Mouse (Mus musculus) thymus, postnatal 10 days (tissue): Measurements from ENCODE around the gene Gm7102.
"Not testable (repeated sequence)": the region's sequence is repeated elsewhere in the genome, so short reads cannot be mapped to it uniquely, and the experiment has no call there.

Experiments used
- DNase-seq, 2 experiments: peaks; one replicate each; pipeline ENCODE4 v3.0.0; 2021; ENCODE audit warnings: low spot score in 2 of 2

Gm7102 gene

DNA sequence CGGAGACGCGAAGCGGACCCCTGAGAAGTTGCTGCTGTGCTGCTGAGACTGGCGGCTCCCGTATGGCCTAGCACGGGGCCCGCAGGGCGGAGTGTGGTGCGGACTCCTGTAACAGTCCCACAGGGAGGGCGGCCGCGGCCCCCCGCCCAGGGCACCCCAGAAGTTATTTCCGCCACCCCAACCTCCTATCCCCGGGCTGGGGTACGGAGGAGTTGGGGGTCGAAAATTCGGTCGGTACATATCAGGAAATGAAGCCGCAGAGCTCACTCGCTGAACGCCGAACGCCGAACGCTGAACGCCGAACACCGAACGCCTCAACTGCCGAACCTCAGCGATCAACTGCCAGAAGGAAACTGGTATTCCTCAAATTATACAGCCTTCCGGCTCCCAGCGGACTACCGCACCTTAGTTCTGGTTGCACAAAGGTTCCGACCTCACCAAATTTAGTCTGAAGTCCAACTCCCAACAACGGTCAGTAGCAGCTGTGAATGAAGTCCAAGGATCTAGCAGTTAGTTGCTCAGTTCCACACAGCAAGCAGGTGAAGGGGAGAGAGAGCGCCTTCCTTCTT lies at the start of gene Gm7102:
Gene Gm7102 (minus strand): TSS at position 554 of the 569 bp plus-strand sequence.
- no peak for DNase-seq

DNA sequence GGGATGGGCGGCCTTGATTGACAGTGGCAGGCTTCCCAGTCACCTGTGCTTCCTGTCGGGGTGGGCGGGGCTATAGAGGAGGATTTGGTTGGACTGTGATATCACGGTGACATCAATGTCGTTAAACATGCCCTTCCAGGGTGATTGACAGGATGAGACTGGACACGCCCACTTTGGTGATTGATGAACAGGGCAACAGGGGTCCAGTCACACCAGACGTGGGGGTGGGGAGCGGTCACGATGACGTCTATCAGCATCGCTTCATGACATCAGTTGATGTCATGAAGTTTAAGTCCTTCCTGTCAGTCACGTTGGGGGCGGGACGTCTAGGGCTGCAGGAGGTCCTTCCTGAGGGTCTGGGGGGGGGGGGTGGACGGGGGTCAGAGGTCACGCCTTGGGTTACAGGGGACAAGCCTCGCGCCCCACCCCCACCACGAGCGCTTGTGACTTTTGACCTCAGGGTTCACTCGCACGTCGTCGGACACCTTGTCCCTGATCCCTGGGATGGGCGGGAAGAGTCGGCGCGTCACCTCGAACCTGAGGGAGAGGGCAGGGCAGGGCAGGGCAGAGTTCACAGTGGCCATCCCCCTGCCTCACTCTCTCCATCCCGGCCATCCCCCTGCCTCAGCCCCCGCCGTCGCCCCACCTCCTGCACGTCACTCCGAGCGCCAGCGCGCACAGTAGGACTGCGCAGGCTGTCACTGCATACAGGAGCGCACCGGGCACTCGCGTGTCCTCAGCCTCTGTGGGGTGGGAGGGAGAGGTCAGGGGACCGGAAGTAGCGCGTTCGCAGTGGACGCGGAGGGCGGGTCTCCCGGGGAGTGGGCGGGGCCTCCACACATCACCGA lies 48.8 kb upstream of the Gm7102 start:
- DNase-seq = peak in 1 of 2 experiments; percentile 32

DNA sequence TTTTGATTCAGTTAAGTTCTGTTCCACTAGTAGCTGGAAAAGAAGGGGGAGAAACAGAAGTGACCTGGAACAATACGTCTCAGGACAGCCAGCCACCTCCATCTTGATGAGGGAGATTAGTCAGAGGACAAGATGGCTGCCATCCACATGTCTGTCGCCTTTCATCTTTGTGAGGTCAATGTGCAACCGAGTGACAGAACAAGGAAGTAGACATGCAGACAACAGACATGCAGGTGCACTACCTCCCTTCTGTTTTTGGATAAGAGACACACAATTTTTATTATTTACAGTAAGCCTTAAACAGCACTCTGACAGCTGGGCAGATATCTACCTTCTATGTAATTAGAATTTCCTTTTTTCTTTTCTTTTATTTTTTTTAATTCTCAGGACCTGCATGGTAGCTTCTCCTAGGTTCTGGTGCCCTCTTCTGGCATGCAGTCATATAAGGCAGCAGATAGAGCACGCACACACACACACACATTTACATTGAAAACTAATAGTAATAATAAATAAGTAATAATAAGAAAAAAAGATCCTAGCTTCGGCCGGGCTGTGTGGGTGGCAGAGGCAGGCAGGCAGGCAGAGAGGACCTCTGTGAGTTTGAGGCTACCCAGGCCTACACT lies 47.7 kb upstream of the Gm7102 start:
- DNase-seq = peak in 1 of 2 experiments; percentile 46

DNA sequence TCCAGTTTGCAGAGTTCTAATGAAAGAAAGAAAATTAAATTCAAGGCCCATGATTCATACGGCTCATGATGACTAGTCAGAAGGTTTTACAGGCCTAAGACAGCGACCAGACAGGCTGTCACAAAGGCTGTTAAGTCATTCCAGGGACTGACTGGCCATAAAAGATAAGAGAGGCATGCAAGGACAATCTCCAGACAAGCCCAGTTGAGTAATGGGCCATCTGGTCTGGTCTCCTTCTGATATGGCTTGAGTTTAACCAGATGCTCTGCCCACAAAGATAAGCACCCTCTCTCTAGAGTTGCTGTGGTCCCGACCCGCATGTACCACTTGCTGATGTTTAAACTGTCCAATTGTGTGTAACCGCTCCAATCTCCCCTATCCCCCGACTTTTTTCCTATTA lies 31.4 kb upstream of the Gm7102 start:
- not testable (repeated sequence) for DNase-seq

DNA sequence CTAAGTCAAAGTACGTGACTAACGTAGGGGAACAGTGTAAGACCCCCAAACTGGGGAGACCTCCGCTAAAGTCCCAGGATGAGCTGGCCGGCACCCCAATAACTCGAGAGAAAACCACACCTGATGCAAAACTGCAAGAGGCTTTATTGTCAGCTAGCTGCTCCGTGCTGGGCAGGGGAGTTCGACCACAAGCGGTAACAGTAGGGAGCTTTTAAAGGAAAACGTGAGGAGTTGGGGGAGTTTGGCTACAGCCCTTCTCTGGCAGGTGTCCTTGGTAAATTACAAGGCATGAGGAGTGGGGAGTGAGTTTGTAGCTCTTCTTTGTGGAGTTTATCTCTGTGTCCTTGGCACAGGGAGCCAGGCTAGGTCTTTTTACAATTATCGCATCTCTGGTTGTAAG lies 23.7 kb upstream of the Gm7102 start:
- peak in 1 of 2 experiments; percentile 19 for DNase-seq

DNA sequence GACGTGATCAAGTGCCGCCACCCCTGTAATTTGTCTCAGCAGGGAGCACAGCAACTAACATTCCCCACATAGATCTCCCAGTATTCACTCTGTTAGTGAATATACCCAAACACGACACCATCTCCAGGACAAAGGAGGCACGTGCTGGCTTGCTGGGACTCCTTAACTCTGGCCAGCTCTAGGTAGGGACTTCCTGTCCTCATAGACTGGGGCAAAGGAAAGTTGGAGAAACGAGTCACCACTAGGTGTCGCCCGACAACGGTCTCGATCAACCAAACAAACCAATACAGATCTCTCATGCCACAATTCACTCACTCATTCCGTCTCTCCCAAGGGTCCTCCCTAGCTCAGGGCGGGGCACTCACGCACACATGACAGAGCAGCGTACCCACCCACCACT lies 23.2 kb upstream of the Gm7102 start:
- peak; percentile 80 to 90 for DNase-seq

DNA sequence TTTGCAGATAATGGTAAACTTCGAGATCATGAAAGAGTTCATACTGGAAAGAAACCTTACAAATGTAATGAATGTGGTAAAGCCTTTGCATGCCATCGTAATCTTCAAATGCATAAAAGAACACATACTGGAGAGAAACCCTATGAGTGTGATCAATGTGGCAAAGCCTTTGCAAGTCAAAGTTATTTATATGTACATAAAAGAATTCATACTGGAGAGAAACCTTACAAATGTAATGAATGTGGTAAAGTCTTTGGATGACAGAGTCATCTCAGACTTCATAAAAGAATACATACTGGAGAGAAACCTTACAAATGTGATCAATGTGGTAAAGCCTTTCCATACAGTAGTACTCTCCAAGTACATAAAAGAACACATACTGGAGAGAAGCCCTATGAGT lies 7.5 kb upstream of the Gm7102 start, which contains the start of gene Gm6020:
Gene Gm6020 (plus strand): TSS at position 301 of the 400 bp plus-strand sequence.
- not testable (repeated sequence) for DNase-seq

DNA sequence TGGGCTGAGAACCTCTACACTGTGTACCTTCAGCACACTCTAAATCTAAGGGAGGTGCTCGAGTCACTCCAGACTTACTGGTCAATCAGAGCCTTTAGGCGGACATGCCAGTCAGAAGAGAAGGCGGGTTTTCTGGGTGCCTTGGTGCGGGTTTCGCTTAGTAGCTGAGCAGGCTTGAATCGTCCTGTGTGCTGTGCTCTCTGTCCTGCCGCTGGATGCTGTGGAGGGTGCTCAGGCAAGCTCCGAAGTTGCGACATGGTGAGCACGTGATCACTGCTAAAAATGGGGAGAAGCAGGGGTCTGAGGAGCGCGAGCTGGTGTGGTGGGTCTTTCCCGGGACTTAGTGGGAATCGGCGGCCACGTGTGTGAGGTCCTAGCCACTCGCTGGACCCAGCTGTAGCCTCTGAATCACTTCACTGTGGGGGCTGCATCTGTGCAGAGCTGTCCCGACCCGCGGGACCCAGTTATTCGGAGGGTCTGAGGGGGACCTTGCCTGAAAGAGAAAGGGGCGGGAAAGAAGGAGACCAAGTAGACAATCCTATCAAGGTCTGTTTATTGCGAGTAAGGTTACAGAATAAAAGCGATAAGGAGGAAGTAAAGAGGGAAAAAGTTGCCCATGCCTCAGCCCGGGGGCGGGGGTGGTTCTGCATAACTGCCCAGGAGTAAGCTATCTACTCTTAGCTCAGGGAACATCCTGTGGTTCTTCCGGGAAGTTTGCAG lies 24.2 kb downstream of the Gm7102 start:
- DNase-seq = no peak

DNA sequence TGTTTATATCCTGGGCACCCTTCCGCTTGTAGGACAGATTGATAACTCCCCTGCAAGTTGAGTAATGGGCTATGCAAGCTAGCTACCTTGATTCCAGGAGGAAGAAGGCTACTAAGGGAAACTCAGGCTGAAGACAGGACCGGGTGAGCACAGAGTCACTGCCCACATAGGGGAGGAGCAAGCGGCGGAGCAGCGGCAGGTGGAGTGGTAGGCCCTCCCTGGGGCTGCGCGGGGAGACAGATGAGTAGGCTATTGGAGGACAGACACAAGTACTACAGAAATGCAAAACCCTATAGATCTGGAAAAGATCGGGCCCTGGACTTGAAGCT lies 24.8 kb downstream of the Gm7102 start:
- DNase-seq = peak in 1 of 2 experiments; percentile 10

DNA sequence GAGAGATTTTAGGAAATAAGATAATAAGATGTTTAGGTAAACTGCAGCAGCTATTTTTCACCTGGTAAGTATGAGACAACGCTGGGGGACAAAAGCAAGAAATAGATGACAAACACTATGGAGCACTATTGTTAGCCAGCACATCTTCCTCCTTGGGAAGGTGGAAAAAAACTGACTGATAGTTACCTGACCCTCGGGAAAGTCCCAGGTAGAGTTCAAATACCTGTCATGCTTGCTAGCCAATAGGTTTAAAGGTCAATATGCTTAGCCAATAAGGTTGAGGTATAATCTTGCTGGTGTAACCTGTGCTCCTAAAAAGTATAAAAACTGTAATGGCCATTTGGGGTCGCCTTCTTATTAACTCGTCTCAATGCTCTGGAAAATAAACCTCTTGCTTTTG lies 34.8 kb downstream of the Gm7102 start:
- no peak for DNase-seq

DNA sequence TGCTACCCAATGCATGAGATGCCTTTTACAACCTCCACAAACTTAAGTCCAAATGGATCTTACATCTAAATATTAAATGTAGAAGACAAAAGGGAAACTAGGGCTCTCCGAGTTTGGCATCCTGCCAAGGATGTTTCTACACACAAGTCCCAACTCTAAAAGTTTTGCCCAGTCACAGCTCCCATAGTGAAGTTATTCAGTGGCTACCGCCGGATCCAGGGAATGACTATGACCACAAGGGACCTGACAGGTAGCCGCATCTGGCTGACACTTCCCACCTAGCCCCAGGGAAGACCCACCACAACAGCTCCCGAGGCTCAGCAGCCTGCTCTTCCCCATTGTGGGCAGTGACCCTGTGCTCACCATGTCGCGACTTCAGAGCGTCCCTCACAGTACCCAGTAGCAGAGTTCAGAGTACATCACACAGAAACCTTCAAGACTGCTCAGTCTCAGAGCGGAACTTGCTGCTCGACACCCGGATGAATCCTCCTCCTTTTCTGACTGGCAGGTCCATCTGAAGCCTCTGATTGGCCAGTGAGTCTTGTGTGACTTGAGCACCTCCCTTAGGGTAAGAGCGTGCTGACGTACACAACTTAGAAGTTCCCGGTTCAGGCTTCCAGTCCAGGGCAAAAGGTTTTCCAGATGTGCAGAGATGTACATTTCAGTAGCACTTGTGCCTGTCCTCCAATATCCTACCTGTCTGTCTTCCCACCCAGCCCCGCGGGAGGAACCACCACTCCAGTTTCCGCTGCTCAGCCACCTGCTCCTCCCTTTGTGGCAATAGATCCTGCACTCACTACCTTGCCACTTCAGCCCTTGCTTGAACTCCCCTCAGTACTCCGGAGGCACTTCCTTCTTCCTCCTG lies 35.5 kb downstream of the Gm7102 start, which contains the start of gene Zfp950:
Gene Zfp950 (minus strand): TSS at position 499 of the 865 bp plus-strand sequence.
- DNase-seq = peak; percentile 77 to 81

DNA sequence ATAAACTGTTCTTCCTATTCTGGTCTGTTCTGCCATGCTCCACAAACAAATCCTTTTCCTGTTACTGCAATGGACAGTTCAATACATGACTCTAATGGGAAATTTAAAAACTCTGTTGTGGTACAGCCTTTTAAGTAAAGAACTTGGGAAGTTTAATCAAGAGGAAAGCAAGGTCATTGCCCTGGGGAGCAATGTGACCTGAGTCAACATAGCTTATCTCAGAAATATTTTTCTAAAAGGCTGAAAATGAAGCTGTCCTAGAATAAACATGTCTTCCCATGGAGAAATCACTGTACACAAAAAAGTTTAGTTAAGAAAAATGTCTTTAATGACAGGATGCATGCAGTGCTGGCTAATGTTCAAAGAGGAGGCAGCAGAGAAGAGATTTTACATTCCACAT lies 37.5 kb downstream of the Gm7102 start:
- no peak for DNase-seq

DNA sequence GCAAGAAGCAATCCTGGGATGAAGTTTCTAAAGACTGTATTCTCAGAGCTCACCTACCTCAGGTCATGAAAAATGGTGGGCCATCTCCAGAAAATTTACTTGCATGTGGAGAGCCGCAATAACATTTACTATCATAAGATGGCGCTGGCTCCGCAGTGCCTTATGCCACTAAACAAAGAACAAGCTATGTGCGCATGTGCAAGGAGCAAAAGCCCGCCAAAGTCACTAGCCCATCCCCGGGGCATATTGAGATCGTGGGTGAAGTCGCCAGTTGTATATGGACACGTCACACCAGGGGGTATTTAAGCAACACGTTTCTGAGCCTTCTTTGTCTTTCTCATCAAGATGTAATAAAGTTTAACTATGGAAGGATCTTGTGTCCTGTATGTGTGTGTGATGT lies 45.0 kb downstream of the Gm7102 start:
- DNase-seq = no peak
